Mouse (Mus musculus) forebrain, embryonic 12.5 days (tissue): ENCODE data around the gene Abcb4. TPM values are rescaled to one million over a fixed set of nuclear protein-coding genes. Genes with fewer than 3 reads are reported as not detected.
"Not testable (repeated sequence)": the region's sequence is repeated elsewhere in the genome, so short reads cannot be mapped to it uniquely, and the experiment has no call there.

Source experiments
- ATAC-seq: fragments of 200-750 bp; cut with Nextera tagmentation; 2 replicates; pipeline ENCODE4 v1.8.0; 2017; ENCODE audit warnings: moderate TSS enrichment; ENCODE audit not compliant: low FRiP score
- H3K27ac ChIP-seq: fragments of 300-500 bp; sonication (generic); 2 replicates; pipeline ENCODE4 v1.5.1; 2016; ENCODE audit warnings: mild to moderate bottlenecking
- H3K27me3 ChIP-seq: fragments of 300-500 bp; sonication (generic); 2 replicates; pipeline ENCODE4 v1.6.1; 2016; ENCODE audit warnings: mild to moderate bottlenecking
- H3K36me3 ChIP-seq: fragments of 300-500 bp; sonication (generic); replicated peaks from 2 replicates; pipeline ENCODE4 v1.6.1; 2016; ENCODE audit warnings: mild to moderate bottlenecking
- H3K4me1 ChIP-seq: fragments of 300-500 bp; sonication (generic); 2 replicates; pipeline ENCODE4 v1.6.1; 2016
- H3K4me2 ChIP-seq: fragments of 300-500 bp; sonication (generic); 2 replicates; pipeline ENCODE4 v1.6.1; 2016; ENCODE audit warnings: mild to moderate bottlenecking, moderate library complexity
- H3K4me3 ChIP-seq: fragments of 300-500 bp; sonication (generic); replicated peaks from 2 replicates; pipeline ENCODE4 v1.5.1; 2016; ENCODE audit warnings: mild to moderate bottlenecking
- H3K9ac ChIP-seq: fragments of 300-500 bp; sonication (generic); 2 replicates; pipeline ENCODE4 v1.6.1; 2016; ENCODE audit warnings: mild to moderate bottlenecking
- H3K9me3 ChIP-seq: fragments of 300-500 bp; sonication (generic); 2 replicates; pipeline ENCODE4 v1.6.1; 2016
- WGBS: fragments of 180-500 bp; shearing (Covaris S2); methylation state at CpG from one replicate; pipeline ENCODE4 v1.1.7; 2016; 5-methylcytosine and 5-hydroxymethylcytosine counted together
- polyA plus RNA-seq: library from polyadenylated mRNA; unstranded; fragments of >200 nt; fragmentation: Nextera tagmentation; extraction: Ambion mirVana; gene quantifications from 2 replicates; pipeline ENCODE4 v1.2.1, GENCODE M21; 2016

Abcb4 gene
- polyA plus RNA-seq, 1 experiment from 2014 or later: 1.6 TPM

- no peak overlapping the region for H3K9ac ChIP-seq
- H3K9me3 ChIP-seq: peaks cover 7% of the 10 kb centered on the region
- H3K27me3 ChIP-seq: no peaks in the 10 kb centered on the region
- ATAC-seq: no peak
- no peaks in the 10 kb centered on the region for H3K4me1 ChIP-seq
- H3K27ac ChIP-seq: no peak overlapping the region
- H3K4me3 ChIP-seq: no peak overlapping the region
- 91% methylated on average over 9 of the region's 9 CpGs for WGBS
- H3K4me2 ChIP-seq: no peak overlapping the region
- no peaks in the 10 kb centered on the region for H3K36me3 ChIP-seq
These were observed 34.9 kb downstream of the Abcb4 start for GRCm38 (mm10) chr5:8928440-8928839.

DNA sequence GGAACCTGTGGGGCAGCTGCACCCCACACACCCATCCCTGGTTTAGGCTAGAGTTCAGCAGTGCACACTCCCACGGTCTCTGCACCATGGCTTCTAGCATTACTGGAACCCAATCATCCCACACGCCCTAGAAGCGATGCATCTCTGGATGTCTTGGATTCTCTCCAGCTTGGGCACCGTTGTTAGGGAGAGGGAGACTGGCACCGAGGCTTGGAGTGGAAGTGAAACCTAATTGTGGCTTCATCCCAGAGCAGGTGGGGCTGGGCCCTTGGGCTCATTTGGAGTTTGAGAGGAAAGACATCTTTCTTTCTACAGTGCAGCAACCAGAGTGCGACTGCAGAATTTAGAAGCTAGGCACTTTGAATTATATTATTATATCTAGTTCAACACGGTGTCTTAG lies 44.4 kb downstream of the Abcb4 start:
- Histone ChIP-seq H3K27ac (no peak overlapping the region), H3K4me2 (no peak overlapping the region), H3K4me1 (no peaks in the 10 kb centered on the region), H3K9me3 (no peaks in the 10 kb centered on the region), H3K4me3 (no peak overlapping the region), H3K27me3 (no peaks in the 10 kb centered on the region), H3K9ac (no peak overlapping the region), H3K36me3 (no peaks in the 10 kb centered on the region)
- whole genome bisulfite sequencing: 90% methylated on average over 7 of the region's 7 CpGs
- no peak for ATAC-seq

- not testable (repeated sequence) for H3K9me3 ChIP-seq
These were observed 47.7 kb downstream of the Abcb4 start for GRCm38 (mm10) chr5:8941266-8941665.

GRCm38 (mm10) chr5:8943836-8944235 lies 50.3 kb downstream of the Abcb4 start:
- no peak overlapping the region for H3K4me3 ChIP-seq
- H3K36me3 ChIP-seq: no peaks in the 10 kb centered on the region
- H3K4me1 ChIP-seq: peaks cover 5% of the 10 kb centered on the region; the same call in 1 of the 2 replicates
- no peak for ATAC-seq
- no peak overlapping the region for H3K9ac ChIP-seq
- 92% methylated on average over 3 of the region's 3 CpGs for WGBS
- H3K4me2 ChIP-seq: no peak overlapping the region
- no peak overlapping the region for H3K27ac ChIP-seq
- no peaks in the 10 kb centered on the region for H3K27me3 ChIP-seq
- no peaks in the 10 kb centered on the region for H3K9me3 ChIP-seq

More at GRCm38 (mm10) chr5:8941266-8941665, 47.7 kb downstream of the Abcb4 start:
- H3K27ac ChIP-seq, H3K9ac ChIP-seq, ATAC-seq, H3K4me2 ChIP-seq, H3K27me3 ChIP-seq, H3K4me3 ChIP-seq, H3K36me3 ChIP-seq, H3K4me1 ChIP-seq: not testable (repeated sequence)
- no CpG with 5 or more reads among the region's 1 CpGs for WGBS

- Histone ChIP-seq H3K27ac (no peak overlapping the region), H3K4me3 (no peak overlapping the region), H3K27me3 (no peaks in the 10 kb centered on the region), H3K9ac (no peak overlapping the region), H3K4me2 (no peak overlapping the region), H3K4me1 (peaks cover 5% of the 10 kb centered on the region; the same call in 1 of the 2 replicates), H3K9me3 (no peaks in the 10 kb centered on the region), H3K36me3 (no peaks in the 10 kb centered on the region)
- WGBS: 72% methylated on average over 4 of the region's 4 CpGs
- ATAC-seq: no peak
These were observed 54.0 kb downstream of the Abcb4 start for GRCm38 (mm10) chr5:8947423-8948110.

DNA sequence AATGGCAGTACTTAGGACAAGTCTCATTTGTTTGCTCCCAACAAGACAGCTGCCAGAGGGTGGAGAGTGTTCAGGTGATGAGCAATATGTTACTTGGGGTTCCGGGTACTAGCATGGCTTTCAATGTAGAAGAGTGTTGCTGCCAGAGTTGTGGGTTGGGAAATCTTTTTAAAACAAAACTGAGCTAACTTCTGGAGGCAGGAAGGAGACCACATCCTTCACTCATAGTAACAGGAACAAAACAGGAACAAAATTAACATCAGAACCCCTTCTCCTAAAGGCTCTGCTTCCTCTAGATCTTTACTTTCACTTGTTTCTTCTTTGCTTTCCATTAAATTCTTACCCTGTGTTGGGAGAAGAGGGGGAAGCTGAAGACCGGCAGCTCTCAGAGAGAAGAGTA lies 60.1 kb downstream of the Abcb4 start:
- no peaks in the 10 kb centered on the region for H3K4me1 ChIP-seq
- no peak overlapping the region for H3K4me3 ChIP-seq
- H3K4me2 ChIP-seq: no peak overlapping the region
- WGBS: 92% methylated on average over 2 of the region's 2 CpGs
- no peaks in the 10 kb centered on the region for H3K9me3 ChIP-seq
- H3K36me3 ChIP-seq: no peaks in the 10 kb centered on the region
- no peaks in the 10 kb centered on the region for H3K27me3 ChIP-seq
- no peak overlapping the region for H3K27ac ChIP-seq
- ATAC-seq: no peak
- H3K9ac ChIP-seq: no peak overlapping the region

DNA sequence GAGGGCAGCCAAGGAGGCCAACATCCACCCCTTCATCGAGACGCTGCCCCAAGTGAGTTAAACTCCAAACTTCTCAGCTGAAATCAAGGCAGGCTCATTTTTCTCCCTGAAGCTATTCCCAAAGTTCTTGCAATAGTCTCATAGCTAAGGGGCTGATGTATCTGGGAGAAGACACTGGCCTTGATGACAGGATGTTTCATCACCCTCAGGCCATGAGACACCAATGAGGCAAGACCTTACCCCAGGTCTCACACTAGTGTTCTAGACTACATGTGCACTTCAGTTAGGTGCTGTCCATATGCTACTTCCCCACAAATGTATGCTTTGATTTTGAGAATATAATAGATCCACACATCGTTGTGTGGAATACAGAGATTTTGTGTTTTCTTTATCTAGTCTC lies 62.0 kb downstream of the Abcb4 start:
- no peak overlapping the region for H3K4me2 ChIP-seq
- no peaks in the 10 kb centered on the region for H3K9me3 ChIP-seq
- H3K4me3 ChIP-seq: no peak overlapping the region
- 98% methylated on average over 3 of the region's 3 CpGs for WGBS
- H3K4me1 ChIP-seq: no peaks in the 10 kb centered on the region
- ATAC-seq: no peak
- H3K9ac ChIP-seq: no peak overlapping the region
- no peaks in the 10 kb centered on the region for H3K27me3 ChIP-seq
- no peak overlapping the region for H3K27ac ChIP-seq
- H3K36me3 ChIP-seq: no peaks in the 10 kb centered on the region

DNA sequence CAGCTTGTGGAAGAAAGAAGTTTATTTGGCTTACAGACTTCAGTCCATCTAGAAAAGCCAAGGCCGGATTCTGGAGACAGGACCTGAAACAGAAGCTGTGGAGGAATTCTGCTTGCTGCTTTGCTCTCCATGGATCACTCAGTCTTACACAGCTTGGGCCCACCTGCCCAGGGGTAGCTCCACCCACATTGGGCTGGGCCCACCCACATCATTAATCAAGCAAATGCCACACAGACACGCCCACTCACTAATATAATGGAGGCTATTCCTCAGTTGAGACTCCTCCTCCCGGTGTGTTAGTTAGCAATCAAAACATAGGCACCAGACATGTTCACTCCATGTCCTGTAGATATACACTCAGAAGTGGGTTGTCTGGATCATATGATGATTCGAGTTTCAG lies 67.0 kb downstream of the Abcb4 start:
- Histone ChIP-seq H3K4me2 (no peak overlapping the region), H3K9me3 (no peaks in the 10 kb centered on the region), H3K4me3 (no peak overlapping the region), H3K27ac (no peak overlapping the region), H3K9ac (no peak overlapping the region), H3K36me3 (peaks cover 21% of the 10 kb centered on the region), H3K27me3 (no peaks in the 10 kb centered on the region), H3K4me1 (no peaks in the 10 kb centered on the region)
- 82% methylated on average over 4 of the region's 4 CpGs for WGBS
- ATAC-seq: no peak

DNA sequence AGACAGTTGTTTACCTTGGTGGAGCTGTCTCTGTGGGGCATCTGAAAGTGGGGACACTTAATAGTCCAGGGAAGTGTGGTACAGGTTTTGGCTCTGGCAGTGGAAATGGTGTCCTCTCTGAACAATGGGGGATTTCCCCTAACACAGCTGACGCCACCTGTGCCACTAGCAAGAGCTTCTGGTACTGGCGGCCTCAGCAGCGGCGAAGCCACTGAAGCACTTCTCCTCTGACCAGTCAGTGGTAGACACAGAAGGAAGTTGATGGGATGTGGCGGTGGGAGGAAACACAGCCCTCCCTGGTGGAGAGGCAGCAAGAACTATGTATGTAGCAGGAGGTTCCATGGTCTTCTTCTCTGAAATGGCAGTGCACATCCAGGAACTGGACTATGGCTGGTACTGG lies 71.0 kb downstream of the Abcb4 start:
- H3K9me3 ChIP-seq: no peaks in the 10 kb centered on the region
- no peak overlapping the region for H3K27ac ChIP-seq
- H3K36me3 ChIP-seq: peaks cover 43% of the 10 kb centered on the region
- no peaks in the 10 kb centered on the region for H3K4me1 ChIP-seq
- H3K9ac ChIP-seq: no peak overlapping the region
- no peak overlapping the region for H3K4me2 ChIP-seq
- H3K27me3 ChIP-seq: no peaks in the 10 kb centered on the region
- no peak for ATAC-seq
- H3K4me3 ChIP-seq: no peak overlapping the region
- 94% methylated on average over 5 of the region's 5 CpGs for WGBS

- Histone ChIP-seq H3K9ac (no peak overlapping the region), H3K4me1 (no peaks in the 10 kb centered on the region), H3K4me3 (no peak overlapping the region), H3K4me2 (no peak overlapping the region), H3K27ac (no peak overlapping the region), H3K27me3 (no peaks in the 10 kb centered on the region), H3K9me3 (no peaks in the 10 kb centered on the region), H3K36me3 (peaks cover 45% of the 10 kb centered on the region)
- ATAC-seq: no peak
- WGBS: 92% methylated on average over 2 of the region's 2 CpGs
These were observed 77.2 kb downstream of the Abcb4 start for GRCm38 (mm10) chr5:8970694-8971093.

DNA sequence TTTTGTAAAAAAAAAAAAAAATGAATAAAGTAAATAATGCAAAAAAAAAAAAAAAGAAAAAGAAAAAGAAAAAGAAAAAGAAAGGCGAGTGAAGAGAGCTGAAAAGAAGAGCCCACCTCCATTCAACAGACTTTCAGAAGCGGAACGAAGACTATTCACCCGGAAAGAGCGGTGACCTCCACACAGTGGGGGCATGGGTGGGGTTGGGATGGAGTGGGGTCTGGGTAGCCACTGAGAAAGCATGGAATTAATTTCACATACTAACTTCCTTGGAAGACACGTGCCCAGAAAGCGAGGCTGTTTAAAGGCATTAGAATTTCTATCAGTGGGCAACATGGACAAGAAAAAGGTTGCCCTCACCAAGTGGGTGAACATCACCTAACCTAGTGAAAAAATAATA lies 78.8 kb downstream of the Abcb4 start:
- no peak overlapping the region for H3K4me2 ChIP-seq
- peaks cover 34% of the 10 kb centered on the region for H3K36me3 ChIP-seq
- H3K9ac ChIP-seq: no peak overlapping the region
- H3K27ac ChIP-seq: no peak overlapping the region
- no peaks in the 10 kb centered on the region for H3K27me3 ChIP-seq
- H3K9me3 ChIP-seq: no peaks in the 10 kb centered on the region
- H3K4me1 ChIP-seq: no peaks in the 10 kb centered on the region
- WGBS: 50% methylated on average over 7 of the region's 7 CpGs
- H3K4me3 ChIP-seq: no peak overlapping the region
- no peak for ATAC-seq

DNA sequence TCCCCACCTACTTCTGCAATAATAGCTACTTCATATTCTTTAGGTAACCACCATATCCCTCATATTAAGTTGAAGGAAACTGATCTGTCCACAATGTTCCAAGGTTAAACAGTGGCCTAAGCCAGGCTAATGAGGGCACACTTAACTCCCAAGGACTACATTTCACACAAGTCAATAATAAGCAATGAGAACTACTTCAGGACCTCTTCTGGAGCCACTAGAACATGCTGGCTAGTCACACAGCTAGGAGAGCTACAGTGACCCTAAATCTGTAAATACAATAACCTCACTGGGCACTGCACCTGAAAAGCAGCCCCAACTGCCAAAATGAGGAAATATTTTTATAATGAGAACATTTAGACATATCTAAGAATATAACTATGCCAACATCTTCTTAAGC lies 81.2 kb downstream of the Abcb4 start:
- peaks cover 20% of the 10 kb centered on the region for H3K36me3 ChIP-seq
- no peaks in the 10 kb centered on the region for H3K27me3 ChIP-seq
- H3K4me2 ChIP-seq: no peak overlapping the region
- no peak for ATAC-seq
- H3K9me3 ChIP-seq: no peaks in the 10 kb centered on the region
- no peak overlapping the region for H3K4me3 ChIP-seq
- H3K9ac ChIP-seq: no peak overlapping the region
- no peak overlapping the region for H3K27ac ChIP-seq
- no peaks in the 10 kb centered on the region for H3K4me1 ChIP-seq

DNA sequence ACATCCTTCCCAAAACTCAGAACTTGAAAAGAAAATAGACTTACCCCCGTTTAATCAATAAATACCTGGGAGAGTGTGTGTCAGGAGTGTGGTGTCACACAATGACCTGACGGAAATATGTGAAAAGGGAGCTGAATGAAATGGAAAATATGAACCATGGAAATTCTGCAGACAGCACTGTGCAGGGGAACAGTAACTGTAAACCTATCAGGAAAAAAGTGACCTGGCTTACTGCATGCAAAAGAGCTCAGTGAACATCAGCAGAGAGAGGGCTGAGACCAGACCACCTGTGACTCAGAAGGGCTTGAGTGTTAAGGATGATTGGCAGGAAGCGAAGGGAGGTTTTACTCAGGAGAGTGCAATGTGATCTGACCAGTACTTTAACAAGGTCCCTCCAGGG lies 92.0 kb downstream of the Abcb4 start:
- Histone ChIP-seq H3K27ac (no peak overlapping the region), H3K36me3 (peaks cover 40% of the 10 kb centered on the region)

More for the DNA sequence above, 92.0 kb downstream of the Abcb4 start:
- Histone ChIP-seq H3K9me3 (no peaks in the 10 kb centered on the region), H3K27me3 (no peaks in the 10 kb centered on the region), H3K4me2 (no peak overlapping the region), H3K9ac (no peak overlapping the region), H3K4me3 (no peak overlapping the region), H3K4me1 (no peaks in the 10 kb centered on the region)
- 92% methylated on average over 3 of the region's 3 CpGs for WGBS
- ATAC-seq: no peak
